Comparison of ENCODE assay signal across 10 mouse cellular contexts in the genomic region with DNA sequence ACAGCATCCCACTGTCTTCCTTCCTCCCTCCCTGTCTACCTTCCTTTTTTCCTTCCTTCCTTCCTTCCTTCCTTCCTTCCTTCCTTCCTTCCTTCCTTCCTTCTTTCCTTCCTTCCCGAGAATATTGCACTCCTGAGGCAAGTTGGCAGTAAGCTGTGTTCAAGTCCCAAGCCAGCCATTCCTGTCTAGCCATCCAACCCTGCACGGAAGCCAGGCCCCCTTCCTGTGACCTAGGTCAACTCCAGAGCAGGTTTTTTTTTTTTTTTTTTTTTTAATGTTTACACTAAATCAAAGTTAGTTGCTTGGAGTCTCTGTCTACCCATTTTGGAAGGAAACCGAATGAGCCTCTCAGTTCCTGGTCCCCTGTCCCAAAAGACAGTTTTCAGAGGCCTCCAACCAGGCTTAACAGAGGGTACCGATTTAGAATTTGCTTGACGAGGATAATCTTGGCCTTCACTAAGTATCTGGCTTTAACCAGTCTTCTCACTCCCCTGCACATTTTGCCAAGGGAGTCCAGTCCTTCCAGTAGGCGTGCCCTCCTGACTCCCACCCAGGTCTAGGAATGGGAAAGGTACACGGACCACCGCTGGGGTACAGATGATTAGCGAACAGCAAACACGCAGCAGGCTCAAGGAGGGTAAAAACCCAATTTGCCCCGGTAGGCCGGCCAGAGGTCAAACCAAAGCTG. TPM values are rescaled to one million over a fixed set of nuclear protein-coding genes. Genes with fewer than 3 reads are reported as not detected.
DNase-seq lines count a peak whose midpoint lies in the region; ATAC-seq and TF ChIP-seq lines count a peak whose summit lies in the region.
"Had no signal": no experiment of that assay in that cellular context is flagged by ENCODE, and none has a peak within 500 bp of the region (broad histone marks: within the 10 kb centered on the region; RNA-seq: fewer than 3 reads in every experiment).

No protein-coding gene starts in this region.

- H3K4me2 ChIP-seq in intestine, embryonic 16.5 days (ENCODE audit: low read depth, low read length) = peak overlapping the region; percentile 43
- H3K4me2 ChIP-seq in neural tube, embryonic 12.5 days (replicated peaks) = peak overlapping the region; percentile 41
- H3K4me2 ChIP-seq: hindbrain, embryonic 15.5 days had no signal

- H3K27ac ChIP-seq in left cerebral cortex, adult 2 months = peak overlapping the region; percentile 51; the same call in 1 of the 2 replicates
- H3K27ac ChIP-seq in intestine, embryonic 16.5 days (ENCODE audit: low read length) = peak overlapping the region; percentile 71
- H3K27ac ChIP-seq in neural tube, embryonic 12.5 days = no peak overlapping the region
- H3K27ac ChIP-seq: hindbrain, embryonic 15.5 days had no signal

- no peak overlapping the region for H3K4me3 ChIP-seq in left cerebral cortex, adult 2 months
- H3K4me3 ChIP-seq in intestine, embryonic 16.5 days (ENCODE audit: low read length) = no peak overlapping the region; the same call in 1 of the 2 replicates
- peak overlapping the region; percentile 13; the same call in 1 of the 2 replicates for H3K4me3 ChIP-seq in neural tube, embryonic 12.5 days
- H3K4me3 ChIP-seq: hindbrain, embryonic 15.5 days had no signal

- H3K9ac ChIP-seq in intestine, embryonic 16.5 days (ENCODE audit: low read depth, low read length) = peak overlapping the region; percentile 51; the same call in 1 of the 2 replicates
- H3K9ac ChIP-seq in neural tube, embryonic 12.5 days = no peak overlapping the region
- H3K9ac ChIP-seq: hindbrain, embryonic 15.5 days had no signal

- no peaks in the 10 kb centered on the region for H3K27me3 ChIP-seq in intestine, embryonic 16.5 days (replicated peaks; ENCODE audit: control insufficient read depth, insufficient read depth, low read length)
- peaks cover 16% of the 10 kb centered on the region for H3K27me3 ChIP-seq in neural tube, embryonic 12.5 days (replicated peaks)

- peak; percentile 56 for DNase-seq in embryo, embryonic 11 days
- DNase-seq in embryo, embryonic 10.5 days (ENCODE audit: low spot score) = no peak
- no peak for DNase-seq in left cerebral cortex, adult 2 months (ENCODE audit: extremely low spot score in 1 of 2, low spot score in 2 of 2)
- no peak for DNase-seq in left cerebral cortex, postnatal 4 days
- no peak for DNase-seq in layer of hippocampus, postnatal 10 days (ENCODE audit: low spot score in 2 of 2)
- DNase-seq in left cerebral cortex, adult 9 months (ENCODE audit: low spot score in 2 of 2) = no peak
- DNase-seq: cerebellum, postnatal 36 days had no signal

- peaks cover 38% of the 10 kb centered on the region for H3K4me1 ChIP-seq in intestine, embryonic 16.5 days (ENCODE audit: control insufficient read depth, insufficient read depth, low read length)
- H3K4me1 ChIP-seq in neural tube, embryonic 12.5 days = peaks cover 12% of the 10 kb centered on the region

- ATAC-seq in intestine, embryonic 16.5 days = peak; percentile 22; the same call in 1 of the 2 replicates
- 0 out of 2 replicates have a peak, but pooled peaks have one; percentile 22 for ATAC-seq in neural tube, embryonic 12.5 days (ENCODE audit: low FRiP score, low read depth)

- intact Hi-C loops in left cerebral cortex, adult 2 months (cut with DNase I) = no loop called here
- intact Hi-C loops in left cerebral cortex, postnatal 4 days (cut with DNase I) = no loop called here

- 14% methylated on average over 12 of the region's 12 CpGs for WGBS in intestine, embryonic 16.5 days
- 7% methylated on average over 12 of the region's 12 CpGs for WGBS in neural tube, embryonic 12.5 days

- H3K9me3 ChIP-seq in intestine, embryonic 16.5 days (ENCODE audit: control insufficient read depth, low read length) = no peaks in the 10 kb centered on the region
- H3K9me3 ChIP-seq in neural tube, embryonic 12.5 days = no peaks in the 10 kb centered on the region
- H3K9me3 ChIP-seq: hindbrain, embryonic 15.5 days had no signal

- no peaks in the 10 kb centered on the region for H3K36me3 ChIP-seq in intestine, embryonic 16.5 days (ENCODE audit: control insufficient read depth, insufficient read depth, low read length)
- H3K36me3 ChIP-seq in neural tube, embryonic 12.5 days = no peaks in the 10 kb centered on the region
- H3K36me3 ChIP-seq: hindbrain, embryonic 15.5 days had no signal

- TF ChIP-seq CTCF in left cerebral cortex, adult 2 months (IDR thresholded peaks at IDR 0.05) = no peak

RNA-seq across cellular contexts. Expression of a gene that starts 7.0 kb away (rescaled TPM):
- 10 to 100 TPM; 79.4 to 83.8 TPM for total RNA-seq in left cerebral cortex, adult 2 months (2021)
- 10 to 100 TPM; 57.6 to 61.4 TPM for total RNA-seq in left cerebral cortex, postnatal 4 days (2021)
- polyA plus RNA-seq in intestine, embryonic 16.5 days (2015; fragmentation: Nextera tagmentation; extraction: Ambion mirVana) = 41.2 and 44.0 TPM in 2 replicates
- polyA plus RNA-seq in neural tube, embryonic 12.5 days (2016; fragmentation: Nextera tagmentation; extraction: Ambion mirVana) = 39.4 and 42.6 TPM in 2 replicates
- 10 to 100 TPM; 78.9 to 88.9 TPM for total RNA-seq in layer of hippocampus, postnatal 10 days (2021)

RNA-seq across cellular contexts. Expression of a gene that starts 29.0 kb away (rescaled TPM):
- total RNA-seq in left cerebral cortex, adult 2 months (2021) = under 1 TPM; 0.18 to 0.28 TPM
- total RNA-seq in left cerebral cortex, postnatal 4 days (2021) = under 1 TPM; 0.12 to 0.16 TPM
- polyA plus RNA-seq in intestine, embryonic 16.5 days (2015; fragmentation: Nextera tagmentation; extraction: Ambion mirVana) = 0.21 and 0.28 TPM in 2 replicates
- polyA plus RNA-seq in neural tube, embryonic 12.5 days (2016; fragmentation: Nextera tagmentation; extraction: Ambion mirVana) = 5.2 and 10.0 TPM in 2 replicates
- under 1 TPM; 0.11 to 0.18 TPM for total RNA-seq in layer of hippocampus, postnatal 10 days (2021)

RNA-seq across cellular contexts. Expression of a gene that starts 59.1 kb away (rescaled TPM):
- total RNA-seq in left cerebral cortex, adult 2 months (2021) = 10 to 100 TPM; 30.2 to 30.7 TPM
- total RNA-seq in left cerebral cortex, postnatal 4 days (2021) = 10 to 100 TPM; 29.4 to 30.2 TPM
- polyA plus RNA-seq in intestine, embryonic 16.5 days (2015; fragmentation: Nextera tagmentation; extraction: Ambion mirVana) = 85.7 and 100 TPM in 2 replicates
- 70.7 and 70.9 TPM in 2 replicates for polyA plus RNA-seq in neural tube, embryonic 12.5 days (2016; fragmentation: Nextera tagmentation; extraction: Ambion mirVana)
- total RNA-seq in layer of hippocampus, postnatal 10 days (2021) = 10 to 100 TPM; 31.4 to 36.3 TPM
